Mouse (Mus musculus) mature B cell (primary cell): ENCODE measurements around the gene Agbl3.

Experiments
- in situ Hi-C: fragments of 300-500 bp; cut with MboI; formaldehyde crosslinking; loops from 2 replicates; pipeline ENCODE4 v1.14.3; 2019

The Agbl3 gene

DNA sequence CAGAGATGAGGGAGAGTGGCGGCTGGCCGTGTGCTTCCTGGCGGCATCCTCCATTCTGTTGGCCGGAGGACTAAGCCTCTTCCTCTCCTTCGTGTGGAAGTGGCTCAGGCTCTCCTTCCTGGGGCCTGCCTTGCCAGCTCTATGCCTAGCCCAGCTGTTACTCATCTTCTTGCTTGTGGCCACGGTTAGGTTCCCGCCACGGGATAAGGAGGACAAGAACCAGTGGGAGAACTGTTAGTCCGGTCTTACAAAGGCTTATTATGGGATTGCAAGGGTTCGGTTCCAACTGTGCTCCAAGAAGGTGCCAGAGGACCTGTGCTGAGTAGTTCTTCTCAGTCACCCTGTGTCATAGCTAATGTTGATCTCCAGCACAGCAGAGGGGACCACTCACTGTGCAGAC lies 92.6 kb downstream of the Agbl3 start:
- in situ Hi-C loops = loop anchor here (10.0 kb wide), 1 partner anchor 98 kb away; no protein-coding TSS in a partner anchor

DNA sequence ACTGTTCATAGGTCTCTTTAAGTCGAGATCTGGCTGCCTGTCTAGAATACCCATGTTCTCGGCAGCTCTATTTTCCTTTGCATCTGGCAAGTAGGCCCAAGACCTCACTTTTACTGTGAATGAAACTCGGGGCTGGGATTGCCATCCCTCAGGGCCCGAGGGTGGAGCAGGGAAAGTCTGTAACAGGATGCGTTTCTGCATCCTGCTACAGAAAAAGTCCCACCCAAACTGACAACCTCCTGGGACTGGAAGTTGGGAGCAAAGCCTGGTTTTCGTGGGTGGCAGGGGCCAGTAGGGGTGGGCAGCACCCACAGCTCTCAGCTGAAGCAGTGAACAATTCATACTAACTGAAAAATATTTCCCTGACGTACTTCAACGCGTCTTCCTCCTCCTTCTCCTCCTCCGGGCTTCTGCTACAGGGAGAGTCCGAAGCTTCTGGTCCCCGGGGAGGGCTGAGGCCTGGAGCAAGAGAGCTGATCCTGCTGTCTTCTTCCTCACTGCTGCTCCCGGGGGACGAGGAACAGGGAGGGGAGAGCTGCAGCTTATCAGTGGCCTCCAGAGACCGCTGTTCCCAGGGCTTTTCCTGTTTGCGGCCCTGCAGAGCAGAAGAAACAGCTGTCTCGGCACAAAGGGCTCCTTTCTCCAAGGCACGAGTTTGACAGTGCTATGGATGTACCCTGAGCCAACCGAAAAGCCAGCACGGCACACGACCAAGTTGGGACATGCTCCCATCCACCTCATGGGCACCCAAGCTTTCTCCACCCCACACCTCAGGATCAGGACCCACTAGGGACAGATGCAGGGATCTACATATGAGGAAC lies 94.1 kb downstream of the Agbl3 start:
- in situ Hi-C loops = loop anchor here (10.0 kb wide), 1 partner anchor 100 kb away; no protein-coding TSS in a partner anchor

DNA sequence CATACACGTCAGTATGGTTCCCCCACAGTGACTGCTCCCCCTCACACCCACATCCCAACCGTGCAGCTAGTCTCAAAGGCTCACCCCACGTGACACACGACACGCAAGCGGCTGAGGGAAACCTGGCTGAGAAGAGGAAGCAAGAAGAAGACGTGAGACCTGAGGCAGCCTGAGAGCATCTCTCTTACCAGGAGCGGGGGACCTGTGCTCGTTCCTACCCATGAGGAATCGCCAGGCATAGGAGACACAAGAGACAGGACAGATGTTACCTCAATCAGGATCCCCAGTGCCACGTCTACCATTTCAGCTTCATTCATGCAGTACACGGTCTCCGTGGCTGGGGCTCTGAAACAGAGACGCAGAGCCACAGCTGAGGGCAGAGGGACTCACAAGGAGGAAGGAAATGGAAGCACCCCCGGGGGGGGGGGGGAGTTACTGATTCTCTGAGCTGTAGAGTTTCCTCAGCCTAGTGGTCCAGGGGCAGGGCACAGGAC lies 95.1 kb downstream of the Agbl3 start:
- in situ Hi-C loops = loop anchor here (10.0 kb wide), 1 partner anchor 101 kb away; no protein-coding TSS in a partner anchor

DNA sequence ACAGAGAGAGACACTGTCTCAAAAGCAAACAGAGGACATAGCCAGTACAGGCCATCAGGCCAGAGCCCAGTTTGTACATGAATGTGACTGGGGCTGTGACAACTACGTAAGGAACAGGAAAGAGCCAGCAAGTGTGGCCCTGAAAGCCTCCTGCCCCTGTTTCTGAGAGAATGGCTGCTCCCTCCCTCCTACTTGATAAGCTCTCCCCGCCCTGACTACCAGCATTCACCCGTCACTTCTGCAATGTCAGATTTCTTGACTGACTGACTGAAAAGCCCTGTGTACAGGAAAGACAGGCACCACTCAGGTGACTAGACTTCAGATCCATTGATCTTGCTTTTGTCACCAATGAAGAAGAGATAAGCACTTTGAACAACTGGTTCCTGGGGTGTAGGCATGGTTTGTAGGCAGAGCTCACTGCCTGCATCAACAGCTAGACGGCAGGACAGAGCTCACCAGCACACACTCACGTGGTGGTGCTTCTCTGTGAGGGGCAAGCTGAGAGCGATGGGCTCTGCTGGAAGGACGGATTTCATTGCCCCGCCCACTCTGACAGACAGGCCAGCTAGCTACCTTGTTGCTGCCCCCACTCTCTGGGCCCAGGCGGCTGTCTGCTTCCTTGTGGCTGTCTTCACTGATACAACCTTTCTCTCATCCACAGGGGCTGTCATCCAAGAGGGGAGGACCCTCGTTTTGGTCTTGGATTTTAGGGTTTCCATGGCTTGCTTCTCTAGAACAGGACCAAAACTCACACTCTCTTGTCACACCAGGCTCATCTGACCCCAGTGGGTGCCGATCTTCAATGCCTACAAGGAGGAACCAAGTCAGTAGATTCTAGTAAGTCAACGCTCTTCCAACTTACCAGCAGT lies 96.0 kb downstream of the Agbl3 start:
- in situ Hi-C loops = loop anchor here (10.0 kb wide), 1 partner anchor 101 kb away; no protein-coding TSS in a partner anchor

DNA sequence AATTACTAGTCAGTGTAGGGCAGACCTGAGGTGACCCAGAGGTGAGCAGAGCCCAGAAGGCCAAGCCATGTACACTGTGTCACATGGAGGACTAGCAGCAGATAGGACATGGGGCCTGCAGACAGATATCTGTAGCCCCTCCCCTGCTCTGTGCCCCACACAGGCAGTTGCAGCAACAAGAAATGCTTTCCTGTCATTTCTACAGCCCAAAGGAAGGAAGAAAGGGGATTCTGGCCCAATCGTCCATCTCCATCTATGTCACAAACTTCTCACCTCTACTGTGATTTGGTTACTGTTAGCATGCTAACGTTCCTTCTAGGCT lies 96.6 kb downstream of the Agbl3 start:
- in situ Hi-C loops = loop anchor here (10.0 kb wide), 1 partner anchor 102 kb away; no protein-coding TSS in a partner anchor

DNA sequence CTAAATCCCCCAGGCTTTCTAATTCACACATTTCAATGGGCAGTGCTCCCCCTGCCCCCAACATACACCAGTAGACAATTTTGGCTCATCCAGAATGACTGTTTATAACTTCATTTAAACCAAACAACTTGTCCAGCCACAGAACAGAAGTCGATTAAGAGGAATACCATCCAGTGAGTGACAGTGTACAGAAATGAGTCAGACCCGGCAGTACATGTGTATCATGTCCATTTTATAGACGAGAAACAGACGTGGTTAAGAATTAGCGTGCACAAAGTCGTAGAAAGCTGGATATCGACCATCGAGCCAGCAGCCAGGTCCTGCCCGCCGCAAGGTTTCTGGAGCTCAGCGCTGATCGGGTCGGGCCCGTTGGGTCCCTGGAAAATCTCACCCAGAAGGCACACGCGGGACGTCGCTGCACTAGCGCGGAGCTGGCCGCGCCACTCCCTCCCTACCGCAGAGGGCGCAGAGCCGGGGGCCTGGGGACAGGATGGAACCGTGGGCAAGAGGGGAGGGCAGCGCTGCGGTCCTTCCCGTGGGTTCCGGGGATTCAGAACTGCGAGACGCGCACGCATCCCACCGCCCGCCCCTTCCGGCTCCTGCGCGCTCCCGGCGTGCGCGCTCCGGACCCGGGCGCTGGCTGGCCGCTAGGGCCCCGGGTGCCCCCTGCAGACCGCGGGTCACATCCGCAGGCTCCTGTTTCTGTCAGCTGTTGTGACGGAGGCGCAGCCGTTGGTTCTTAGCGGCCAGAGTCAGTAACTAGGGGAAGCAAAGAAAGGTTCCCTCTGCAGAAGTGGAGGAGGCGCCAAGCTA lies 97.5 kb downstream of the Agbl3 start, which contains the start of gene Cyren:
Gene Cyren (minus strand): TSS at position 552 of the 813 bp plus-strand sequence.
- in situ Hi-C loops = loop anchor here (10.0 kb wide), 1 partner anchor 103 kb away; no protein-coding TSS in a partner anchor

DNA sequence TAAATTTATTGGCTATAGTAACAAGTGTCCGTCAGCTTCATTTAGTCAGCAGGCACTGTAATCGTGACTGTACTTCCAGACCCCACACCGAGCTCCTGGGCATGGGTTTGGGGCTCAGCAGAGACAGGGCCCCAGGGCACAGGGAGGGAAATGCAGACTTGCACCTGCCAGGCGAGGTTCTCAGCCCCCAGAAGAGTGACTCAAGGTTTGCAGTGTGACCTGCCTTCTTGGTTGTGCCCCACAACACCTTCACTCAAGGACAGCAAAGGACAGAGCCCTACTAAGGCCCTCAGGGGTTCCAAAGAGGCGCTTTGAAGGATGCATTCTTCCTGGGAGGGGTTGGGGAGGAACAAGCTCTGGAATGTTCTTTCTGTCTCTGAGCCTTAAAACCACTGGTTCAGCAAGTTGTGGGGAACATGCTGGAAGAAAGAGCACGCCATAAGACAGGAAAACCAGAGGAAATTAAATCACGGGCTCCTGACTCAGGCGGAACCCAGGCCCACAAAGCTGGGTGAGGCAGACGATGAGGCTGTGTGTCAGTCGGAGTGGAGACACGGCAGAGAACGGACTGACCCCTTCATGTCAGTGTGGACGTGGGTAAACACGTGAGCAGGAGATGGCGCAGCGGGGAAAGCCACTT lies 99.0 kb downstream of the Agbl3 start:
- in situ Hi-C loops = loop anchor here (10.0 kb wide), 1 partner anchor 104 kb away; no protein-coding TSS in a partner anchor

DNA sequence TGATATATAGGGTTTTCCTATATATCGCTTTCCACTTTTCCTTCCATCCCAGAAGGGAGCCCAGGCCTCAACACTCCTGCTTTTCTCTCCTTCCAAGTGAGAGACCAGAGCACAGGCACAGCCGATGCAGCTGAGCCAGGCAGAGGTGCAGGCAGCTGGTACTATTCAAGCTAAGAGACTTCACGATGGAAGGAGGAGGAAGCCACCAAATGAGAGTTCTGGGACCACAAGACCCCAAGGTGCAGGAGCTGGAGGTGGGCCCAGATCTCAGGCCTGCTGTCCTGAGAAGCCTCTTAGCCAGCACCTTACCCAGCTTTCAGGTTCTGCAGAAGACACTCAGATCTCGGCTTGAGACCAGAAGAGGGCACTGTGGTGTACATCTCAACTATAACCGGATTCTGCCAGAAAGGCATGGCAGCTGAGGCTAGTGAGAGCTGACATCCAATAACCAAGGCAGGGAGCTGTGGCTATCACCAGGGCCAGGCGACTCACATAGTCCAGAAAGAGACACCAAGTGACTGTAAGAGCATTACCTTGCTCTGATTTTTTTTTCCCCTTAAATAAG lies 99.8 kb downstream of the Agbl3 start:
- in situ Hi-C loops = loop anchor here (10.0 kb wide), 1 partner anchor 105 kb away; no protein-coding TSS in a partner anchor

DNA sequence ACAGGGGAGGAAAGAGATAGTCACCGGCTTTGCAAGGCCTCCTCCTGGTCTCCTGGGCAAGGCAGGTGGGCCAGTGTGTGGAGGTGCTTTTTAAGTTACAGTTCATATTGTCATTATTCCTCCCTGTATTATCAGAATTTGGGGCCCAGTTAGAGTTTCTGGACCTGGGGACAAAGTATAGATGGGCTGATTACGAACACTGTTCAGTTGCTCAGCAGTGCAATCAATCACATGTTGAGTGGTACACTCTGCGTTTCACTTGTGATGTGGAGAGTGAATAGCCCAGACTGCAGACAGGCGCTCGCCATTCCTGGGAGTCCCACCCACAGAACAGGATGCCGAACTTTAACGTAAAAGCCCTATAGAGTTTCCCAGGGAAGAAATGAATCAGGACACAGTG lies 104.5 kb downstream of the Agbl3 start:
- in situ Hi-C loops = no loop called here

DNA sequence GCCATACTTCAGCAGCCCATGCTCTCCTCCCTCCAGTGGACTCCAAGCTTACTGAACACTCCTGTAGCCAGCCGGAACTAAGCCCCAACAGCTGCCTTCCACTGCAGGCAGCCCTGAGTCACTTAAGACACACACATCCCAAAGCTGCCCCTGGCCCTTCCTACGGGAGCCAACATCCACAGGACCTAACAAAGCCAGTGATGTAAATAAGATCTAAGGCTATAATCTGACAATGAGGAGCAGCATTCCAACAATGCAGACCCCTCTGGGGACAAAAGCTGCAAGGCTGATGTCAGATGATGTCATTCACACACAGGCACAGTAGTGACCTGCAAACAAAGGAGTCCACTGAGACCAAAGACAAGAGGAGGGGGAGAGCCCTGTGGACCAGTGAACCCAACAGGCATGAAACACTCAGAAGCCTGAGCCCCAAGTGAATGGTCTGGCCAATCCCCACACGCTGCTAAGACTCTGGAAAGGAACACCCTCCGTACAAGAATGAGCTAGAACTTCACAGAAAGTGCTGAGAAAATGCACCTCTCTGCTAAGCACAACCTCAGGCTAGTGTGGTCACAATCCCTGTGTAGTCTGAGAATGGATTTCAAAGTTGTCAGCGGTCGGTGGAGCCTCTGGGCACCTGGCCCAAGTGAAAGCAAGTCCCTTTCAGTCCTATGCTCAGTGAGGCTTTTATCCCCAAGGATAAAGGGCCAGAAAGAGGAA lies 107.1 kb downstream of the Agbl3 start:
- in situ Hi-C loops = no loop called here

DNA sequence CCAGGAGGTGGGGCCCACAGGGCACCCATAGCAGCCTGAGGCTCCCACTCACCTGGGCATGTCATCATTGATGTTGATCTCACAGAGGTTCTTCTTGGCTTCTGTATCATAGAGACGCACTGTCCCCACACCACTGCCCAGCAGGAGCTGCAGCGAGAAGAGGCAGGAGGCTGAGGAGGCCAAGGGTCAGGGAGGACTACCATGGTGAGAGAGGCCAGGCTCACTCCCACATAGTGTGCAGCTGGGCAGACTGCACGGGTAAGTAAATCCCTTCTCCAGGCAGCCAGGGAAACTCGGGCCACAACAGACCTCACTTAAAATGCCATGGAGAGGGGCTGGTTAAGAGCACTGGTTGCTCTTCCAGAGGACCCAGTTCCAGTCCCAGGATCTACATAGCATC lies 109.0 kb downstream of the Agbl3 start:
- in situ Hi-C loops = no loop called here

DNA sequence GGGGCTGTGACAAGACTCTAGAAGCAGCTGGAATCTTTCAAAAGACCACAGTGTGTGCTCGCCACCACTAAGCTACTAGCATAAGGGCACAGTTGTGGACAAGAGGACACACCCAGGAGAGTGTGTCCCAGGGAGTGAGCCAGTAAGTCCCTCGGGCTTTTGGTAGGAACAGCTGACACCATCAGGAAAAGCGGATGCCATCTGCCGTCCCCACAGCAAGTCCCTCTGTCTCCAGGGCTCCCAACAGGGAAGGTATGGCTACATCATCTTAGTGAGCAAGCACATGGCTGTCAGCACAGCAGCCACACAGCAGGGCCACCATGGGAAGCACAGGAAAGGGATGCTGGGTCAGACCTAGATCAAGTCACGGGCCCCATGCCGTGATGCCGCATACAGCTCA lies 115.3 kb downstream of the Agbl3 start:
- in situ Hi-C loops = no loop called here

DNA sequence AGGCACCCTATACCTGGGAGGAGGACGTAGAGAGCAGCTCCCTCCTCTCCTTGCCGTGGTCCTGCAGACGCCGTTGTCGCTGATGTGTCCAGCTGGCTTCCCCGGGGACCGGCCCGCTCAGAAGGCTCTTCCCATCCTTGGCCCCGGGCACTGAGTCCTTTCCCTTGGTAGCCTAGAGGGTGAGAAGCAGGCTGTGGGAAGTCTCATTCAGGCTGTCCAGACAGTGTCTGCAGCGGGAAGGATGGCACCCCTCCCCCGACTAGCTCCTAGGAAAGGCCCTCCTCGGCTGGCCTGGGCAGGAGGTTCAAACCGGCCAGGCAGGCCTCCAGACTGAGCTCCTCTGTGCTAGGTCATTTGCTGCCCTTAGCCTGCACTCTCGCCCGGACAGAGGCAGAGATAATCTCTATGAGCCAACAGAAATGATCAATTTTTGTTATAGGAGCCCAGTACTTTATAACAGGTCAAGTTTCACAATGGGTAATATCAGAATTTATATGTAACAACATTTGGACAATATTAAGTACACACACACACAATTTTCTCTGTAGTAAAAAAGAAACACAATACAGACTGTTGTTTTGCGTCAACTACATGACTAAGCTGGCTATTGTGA lies 116.0 kb downstream of the Agbl3 start:
- in situ Hi-C loops = no loop called here

DNA sequence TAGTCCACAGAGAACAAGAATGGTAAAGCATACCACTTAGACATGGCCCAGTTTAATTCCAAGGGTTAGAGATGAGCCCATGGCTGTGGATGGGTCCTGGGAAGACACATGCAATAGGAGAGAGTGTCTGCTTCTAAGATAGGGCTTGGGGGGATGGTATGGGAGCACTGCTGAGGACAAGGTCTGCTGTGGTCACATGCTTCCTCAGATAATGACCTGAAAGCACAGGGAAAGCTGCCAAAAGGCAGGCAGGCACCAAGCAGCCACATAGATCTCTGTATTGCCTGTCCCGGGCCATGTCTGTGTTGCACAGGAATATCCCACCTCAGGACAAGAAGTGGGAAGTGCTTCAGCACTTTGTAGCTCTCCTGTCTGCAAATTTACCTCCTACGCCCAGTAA lies 118.9 kb downstream of the Agbl3 start:
- in situ Hi-C loops = no loop called here

DNA sequence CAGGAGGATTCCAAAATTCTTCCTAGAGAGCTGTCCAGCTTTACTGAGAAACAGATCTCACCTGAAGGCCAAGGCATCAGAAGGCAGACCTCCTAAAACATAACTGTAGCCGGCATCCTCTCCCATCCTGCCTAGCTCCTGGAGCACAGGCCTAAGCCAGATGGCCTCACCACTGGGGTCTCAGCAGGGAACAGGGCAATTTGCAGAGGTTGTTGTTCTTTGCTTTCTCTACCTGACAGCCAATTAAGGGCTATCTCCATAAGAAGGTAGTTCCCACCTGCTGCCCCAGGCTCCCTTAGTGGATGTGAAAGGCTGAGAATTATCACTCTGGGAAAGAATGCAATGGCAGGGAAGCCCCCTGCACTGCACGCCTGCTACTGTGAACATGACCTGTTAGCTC lies 120.8 kb downstream of the Agbl3 start:
- in situ Hi-C loops = no loop called here

DNA sequence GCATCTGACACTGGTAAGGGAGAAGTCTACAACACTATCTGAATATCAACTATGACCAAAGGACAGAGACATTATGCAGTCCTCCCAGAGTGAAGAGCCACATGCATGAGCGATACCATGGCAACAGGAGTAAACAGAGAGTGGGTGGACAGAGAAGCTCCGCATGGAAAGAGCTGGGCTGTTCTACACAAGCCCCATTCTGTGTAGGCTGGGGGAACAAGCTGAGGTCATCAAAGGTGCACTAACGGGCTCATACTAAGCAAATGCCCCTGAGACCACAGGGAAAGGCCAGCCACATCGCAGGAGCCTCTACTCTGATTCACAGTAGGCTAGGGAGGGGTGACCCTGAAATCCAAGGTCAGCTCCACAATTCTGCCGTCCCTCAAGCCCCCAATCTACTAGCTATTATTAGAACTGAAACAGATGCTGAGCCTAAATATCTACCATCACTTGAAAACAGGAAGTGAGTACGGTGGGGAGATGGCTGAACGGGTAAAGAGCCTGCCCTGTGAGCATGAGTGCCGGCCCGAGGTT lies 121.7 kb downstream of the Agbl3 start:
- in situ Hi-C loops = no loop called here

DNA sequence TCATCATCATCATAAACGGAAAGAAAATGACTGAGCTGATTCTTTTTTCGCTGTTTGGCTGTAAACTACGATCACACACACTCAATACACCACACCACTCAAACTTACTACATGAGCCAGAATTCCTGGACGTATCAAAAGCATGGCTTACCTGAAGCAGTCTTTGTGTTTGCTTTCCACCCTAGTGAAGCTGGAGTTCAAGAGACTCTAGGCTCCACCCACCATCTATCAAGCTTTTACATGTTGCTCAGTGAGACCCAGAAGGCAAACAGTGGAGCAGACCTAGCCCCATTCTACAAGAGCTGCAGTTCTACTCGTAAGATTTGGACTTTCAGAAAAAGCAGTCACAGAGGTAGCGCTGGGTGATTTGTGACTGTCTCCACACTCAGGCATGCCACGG lies 122.3 kb downstream of the Agbl3 start:
- in situ Hi-C loops = no loop called here

DNA sequence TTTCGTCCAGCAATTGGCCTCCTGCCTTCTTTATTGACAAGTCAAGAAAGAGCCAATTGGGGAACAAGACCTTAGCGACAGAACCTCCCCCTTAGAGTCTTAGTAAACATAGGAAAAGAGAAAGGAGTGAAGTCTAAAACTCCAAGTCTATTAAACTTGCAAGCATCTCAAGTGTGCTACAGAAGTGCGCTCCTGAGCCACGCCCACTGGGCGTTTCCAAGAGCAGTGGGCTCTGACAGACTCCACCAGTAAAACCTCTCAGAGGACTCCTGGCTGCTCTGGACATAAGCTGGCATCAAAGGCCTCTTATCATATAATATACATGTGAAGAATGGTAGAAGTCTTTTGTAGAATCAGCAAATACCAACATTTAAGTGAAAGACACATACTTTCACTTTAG lies 123.2 kb downstream of the Agbl3 start:
- in situ Hi-C loops = no loop called here

DNA sequence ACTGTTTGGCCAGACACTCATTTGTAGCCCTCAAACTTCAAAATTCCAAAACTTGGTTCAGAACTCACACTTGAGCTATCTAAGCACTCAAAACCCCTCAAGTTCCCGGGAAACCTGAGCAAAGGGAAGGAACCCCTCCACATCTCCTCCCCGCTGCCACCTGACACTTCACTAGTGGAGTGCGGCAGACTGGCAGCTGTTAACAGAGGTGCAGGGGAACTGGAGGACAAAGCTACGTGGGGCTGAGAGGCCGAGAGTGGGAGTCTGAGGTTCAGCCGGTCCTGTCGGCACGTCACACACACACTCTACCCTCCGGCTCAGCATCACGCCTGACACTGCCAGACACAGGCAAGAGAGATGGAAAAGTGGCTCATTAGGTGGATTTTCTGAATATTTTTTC lies 123.6 kb downstream of the Agbl3 start:
- in situ Hi-C loops = no loop called here
